Mouse (Mus musculus) forebrain, postnatal 0 days (tissue): ENCODE measurements at regions not wholly inside any gene's neighbourhood (a gene's known extent, or its start where the extent isn't known, plus 50 kb on each side); places are given as distances from the start of the nearest gene placed in this dataset.

ENCODE experiments used
- ATAC-seq: fragments of 200-750 bp; cut with Nextera tagmentation; 2 replicates; pipeline ENCODE4 v1.8.0; 2017; ENCODE audit warnings: mild to moderate bottlenecking, moderate library complexity
- DNase-seq: peaks from one replicate; pipeline ENCODE4 v3.0.0-alpha.2; 2015
- H3K27ac ChIP-seq: fragments of 300-500 bp; sonication (generic); 2 replicates; pipeline ENCODE4 v1.5.1; 2014; ENCODE audit warnings: low read depth, mild to moderate bottlenecking, antibody characterized with exemption, low read length, moderate library complexity, mixed read lengths
- H3K27me3 ChIP-seq: fragments of 300-500 bp; sonication (generic); 2 replicates; pipeline ENCODE4 v1.6.1; 2014; ENCODE audit warnings: mild to moderate bottlenecking, low read length, mixed read lengths; ENCODE audit not compliant: insufficient read depth
- H3K36me3 ChIP-seq: fragments of 300-500 bp; sonication (generic); 2 replicates; pipeline ENCODE4 v1.6.1; 2014; ENCODE audit warnings: mild to moderate bottlenecking, moderate library complexity; ENCODE audit not compliant: insufficient read depth
- H3K4me1 ChIP-seq: fragments of 300-500 bp; sonication (generic); 2 replicates; pipeline ENCODE4 v1.6.1; 2014; ENCODE audit warnings: antibody characterized with exemption; ENCODE audit not compliant: insufficient read depth
- H3K4me2 ChIP-seq: fragments of 300-500 bp; sonication (generic); 2 replicates; pipeline ENCODE4 v1.6.1; 2014; ENCODE audit warnings: low read depth, mild to moderate bottlenecking, moderate library complexity
- H3K4me3 ChIP-seq: fragments of 300-500 bp; sonication (generic); 2 replicates; pipeline ENCODE4 v1.5.1; 2014; ENCODE audit warnings: low read depth, low read length, mixed read lengths
- H3K9ac ChIP-seq: fragments of 300-500 bp; sonication (generic); 2 replicates; pipeline ENCODE4 v1.6.1; 2014; ENCODE audit warnings: mild to moderate bottlenecking
- H3K9me3 ChIP-seq: fragments of 300-500 bp; sonication (generic); 2 replicates; pipeline ENCODE4 v1.6.1; 2016; ENCODE audit warnings: low read length
- CTCF ChIP-seq: sonication (generic); IDR thresholded peaks from 2 replicates; pipeline ENCODE4 v1.5.1; 2016; ENCODE audit warnings: antibody characterized with exemption, control low read depth, low read depth
- WGBS: fragments of 180-500 bp; shearing (Covaris S2); extraction: QIAGEN DNeasy Blood & Tissue Kit; methylation state at CpG from one replicate; pipeline ENCODE4 v1.1.7; 2014; 5-methylcytosine and 5-hydroxymethylcytosine counted together

GRCm38 (mm10) chr8:86331383-86331782 lies 249.1 kb downstream of the Abcc12 start:
- DNase-seq (no peak), ATAC-seq (no peak)
- Histone ChIP-seq H3K9me3 (no peaks in the 10 kb centered on the region), H3K27ac (no peak overlapping the region; the same call in 1 of the 2 replicates), H3K9ac (no peak overlapping the region), H3K4me2 (no peak overlapping the region), H3K36me3 (no peaks in the 10 kb centered on the region), H3K4me3 (no peak overlapping the region), H3K4me1 (peaks cover 8% of the 10 kb centered on the region; the same call in 1 of the 2 replicates), H3K27me3 (no peaks in the 10 kb centered on the region)
- no peak for TF ChIP-seq CTCF
- 46% methylated on average over 6 of the region's 6 CpGs for WGBS

DNA sequence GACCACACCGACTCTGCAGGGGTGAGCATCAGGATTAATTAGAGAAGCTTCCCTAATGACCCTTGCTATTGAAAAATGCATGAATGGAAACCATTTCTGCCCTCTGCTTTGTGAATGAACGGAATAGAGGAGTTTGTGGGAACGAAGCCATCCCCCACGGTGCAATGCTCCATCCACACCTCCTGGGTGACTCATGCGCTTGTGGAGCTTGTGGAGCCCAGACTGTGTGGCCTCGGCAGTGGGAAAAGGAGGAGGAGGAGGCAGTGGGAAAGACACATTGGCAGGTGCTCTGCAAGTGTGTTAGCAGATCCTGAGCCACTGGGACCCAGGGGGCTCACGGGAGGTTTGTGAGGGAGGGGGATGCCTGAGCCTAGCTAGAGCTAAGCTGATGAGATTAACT lies 251.9 kb downstream of the Abcc12 start:
- H3K9me3 ChIP-seq = no peaks in the 10 kb centered on the region
- H3K27ac ChIP-seq = no peak overlapping the region
- H3K4me2 ChIP-seq = no peak overlapping the region
- no peaks in the 10 kb centered on the region for H3K27me3 ChIP-seq
- H3K4me3 ChIP-seq = no peak overlapping the region
- WGBS = 6% methylated on average over 7 of the region's 7 CpGs
- H3K36me3 ChIP-seq = no peaks in the 10 kb centered on the region
- TF ChIP-seq CTCF = peak; percentile 3; the same call in 1 of the 2 replicates
- no peak overlapping the region for H3K9ac ChIP-seq
- H3K4me1 ChIP-seq = peaks cover 18% of the 10 kb centered on the region
- ATAC-seq (peak; percentile 34; the same call in 1 of the 2 replicates), DNase-seq (no peak)

DNA sequence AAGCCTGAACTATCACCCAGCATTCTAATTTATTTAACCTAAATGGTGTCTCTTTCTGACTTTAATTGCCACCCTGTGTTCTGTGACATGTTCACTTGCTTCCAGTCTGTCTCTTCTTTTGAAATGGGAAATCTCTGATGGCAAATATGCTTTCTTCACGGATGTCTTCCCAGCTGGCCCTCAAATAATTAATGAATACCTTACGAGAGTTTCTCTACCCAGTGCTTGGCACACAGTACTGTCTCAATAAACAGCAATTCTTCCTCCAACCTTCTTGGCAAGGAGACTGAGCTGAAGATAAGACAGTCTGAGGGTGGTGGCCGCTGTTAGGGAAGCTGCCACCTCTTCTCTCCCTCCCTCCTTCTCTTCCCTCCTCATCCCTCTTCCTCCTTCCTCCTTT lies 252.5 kb downstream of the Abcc12 start:
- H3K27me3 ChIP-seq = no peaks in the 10 kb centered on the region
- H3K27ac ChIP-seq = no peak overlapping the region
- H3K4me3 ChIP-seq = no peak overlapping the region
- no peak for ATAC-seq
- no peak for DNase-seq
- H3K4me2 ChIP-seq = no peak overlapping the region
- H3K9me3 ChIP-seq = no peaks in the 10 kb centered on the region
- H3K36me3 ChIP-seq = no peaks in the 10 kb centered on the region
- H3K9ac ChIP-seq = no peak overlapping the region
- WGBS = 32% methylated on average over 3 of the region's 3 CpGs
- no peak for TF ChIP-seq CTCF
- peaks cover 18% of the 10 kb centered on the region for H3K4me1 ChIP-seq

DNA sequence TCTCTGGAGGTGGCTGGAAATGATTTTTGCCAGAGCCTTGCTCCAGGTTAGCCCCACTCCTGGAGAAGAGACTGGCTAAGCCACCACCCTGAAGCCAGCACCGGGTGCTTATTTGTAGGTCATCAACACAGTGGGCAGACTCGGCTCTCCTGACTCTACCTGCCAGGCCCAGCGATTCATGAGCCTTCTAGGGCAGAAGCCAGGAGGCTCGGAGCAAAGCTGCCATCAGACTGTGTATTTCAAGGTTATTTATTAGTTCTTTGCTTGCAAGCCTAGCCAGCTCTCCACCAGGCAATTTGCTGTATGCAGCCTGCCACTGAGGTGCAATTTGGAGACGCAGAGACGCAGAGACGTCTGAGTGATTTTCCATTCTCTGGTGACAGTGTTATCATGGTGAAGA lies 255.4 kb downstream of the Abcc12 start:
- Histone ChIP-seq H3K27ac (peak overlapping the region; percentile 48), H3K4me2 (no peak overlapping the region), H3K4me3 (no peak overlapping the region), H3K27me3 (no peaks in the 10 kb centered on the region), H3K36me3 (no peaks in the 10 kb centered on the region), H3K9ac (no peak overlapping the region), H3K4me1 (peaks cover 18% of the 10 kb centered on the region), H3K9me3 (no peaks in the 10 kb centered on the region)
- TF ChIP-seq CTCF = no peak
- 81% methylated on average over 7 of the region's 7 CpGs for WGBS
- DNase-seq (no peak), ATAC-seq (no peak)

DNA sequence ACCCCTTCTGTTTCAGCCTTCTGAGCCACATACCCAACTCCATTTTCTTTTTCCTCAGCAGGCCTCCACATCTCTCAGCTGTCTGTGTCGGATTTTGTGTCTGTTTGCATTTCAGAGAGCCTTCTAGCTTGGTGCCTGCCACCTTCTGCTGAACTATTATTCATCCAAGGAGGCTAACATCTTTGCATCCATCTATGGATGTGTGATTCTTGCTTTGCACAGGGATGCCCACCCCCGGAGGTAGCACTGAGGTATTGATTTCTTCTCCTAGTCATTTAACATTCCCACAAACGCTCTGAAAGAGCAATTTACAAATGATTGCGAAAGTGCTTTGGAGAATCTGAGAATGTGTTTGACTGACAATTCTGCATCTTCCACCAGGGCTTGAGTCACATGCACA lies 255.9 kb downstream of the Abcc12 start:
- peak; percentile 24; the same call in 1 of the 2 replicates for TF ChIP-seq CTCF
- H3K9me3 ChIP-seq = no peaks in the 10 kb centered on the region
- no peaks in the 10 kb centered on the region for H3K36me3 ChIP-seq
- WGBS = 40% methylated on average over 4 of the region's 4 CpGs
- H3K27ac ChIP-seq = peak overlapping the region; percentile 48; the same call in 1 of the 2 replicates
- DNase-seq (no peak), ATAC-seq (peak; percentile 67)
- H3K4me1 ChIP-seq = peaks cover 18% of the 10 kb centered on the region
- no peak overlapping the region for H3K4me2 ChIP-seq
- no peak overlapping the region for H3K4me3 ChIP-seq
- H3K27me3 ChIP-seq = no peaks in the 10 kb centered on the region
- peak overlapping the region; percentile 18; the same call in 1 of the 2 replicates for H3K9ac ChIP-seq

DNA sequence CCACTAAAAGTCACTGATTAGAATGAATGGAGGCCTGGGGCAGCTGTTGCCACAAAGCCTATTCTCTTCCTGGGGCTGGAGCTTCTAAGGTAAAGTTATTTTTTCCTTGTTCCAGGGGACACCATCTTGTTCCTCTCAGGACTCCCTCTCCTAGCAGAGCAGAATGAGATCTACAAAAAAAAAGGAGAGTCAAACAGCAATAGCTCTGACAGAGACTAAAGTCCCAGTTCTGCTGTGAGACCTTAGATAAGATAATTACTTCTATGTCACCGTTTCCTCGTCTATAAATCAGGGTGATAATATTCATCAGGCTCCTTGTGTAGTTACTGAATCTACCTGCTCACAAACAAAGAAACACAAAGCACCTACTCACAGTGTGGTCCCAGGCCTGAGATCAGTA lies 256.7 kb downstream of the Abcc12 start:
- WGBS = 54% methylated on average over 2 of the region's 2 CpGs
- no peak for DNase-seq
- Histone ChIP-seq H3K4me1 (peaks cover 17% of the 10 kb centered on the region), H3K9ac (no peak overlapping the region), H3K27me3 (no peaks in the 10 kb centered on the region), H3K4me2 (no peak overlapping the region), H3K4me3 (no peak overlapping the region), H3K27ac (no peak overlapping the region; the same call in 1 of the 2 replicates), H3K36me3 (no peaks in the 10 kb centered on the region), H3K9me3 (no peaks in the 10 kb centered on the region)
- TF ChIP-seq CTCF = no peak
- no peak for ATAC-seq

GRCm38 (mm10) chr8:86322494-86322893 lies 258.0 kb downstream of the Abcc12 start:
- WGBS = 18% methylated on average over 1 of the region's 1 CpGs
- H3K27ac ChIP-seq = peak overlapping the region; percentile 35; the same call in 1 of the 2 replicates

More at GRCm38 (mm10) chr8:86322494-86322893, 258.0 kb downstream of the Abcc12 start:
- H3K4me3 ChIP-seq = no peak overlapping the region
- H3K9me3 ChIP-seq = no peaks in the 10 kb centered on the region
- H3K27me3 ChIP-seq = no peaks in the 10 kb centered on the region
- ATAC-seq (peak; percentile 36; the same call in 1 of the 2 replicates), DNase-seq (no peak)
- H3K4me1 ChIP-seq = peaks cover 10% of the 10 kb centered on the region
- H3K36me3 ChIP-seq = no peaks in the 10 kb centered on the region
- H3K9ac ChIP-seq = no peak overlapping the region
- TF ChIP-seq CTCF = no peak
- H3K4me2 ChIP-seq = no peak overlapping the region
